Mouse (Mus musculus) myocyte (in vitro differentiated cells): ENCODE measurements at regions not wholly inside any gene's neighbourhood (a gene's known extent, or its start where the extent isn't known, plus 50 kb on each side); places are given as distances from the start of the nearest gene placed in this dataset.

Source experiments
- CEBPB ChIP-seq: IDR thresholded peaks from 2 replicates; pipeline ENCODE4 v1.6.1; 2011; ENCODE audit warnings: mild to moderate bottlenecking, moderate library complexity; ENCODE audit not compliant: poor library complexity, insufficient read depth, severe bottlenecking
- E2F4 ChIP-seq: IDR thresholded peaks from one replicate; pipeline ENCODE4 v1.6.1; 2011; ENCODE audit warnings: mild to moderate bottlenecking, control low read depth, moderate library complexity; ENCODE audit not compliant: insufficient read depth
- MAX ChIP-seq: IDR thresholded peaks from one replicate; pipeline ENCODE4 v1.6.1; 2011; ENCODE audit warnings: low read depth, mild to moderate bottlenecking, control low read depth
- MYOG ChIP-seq, 3 experiments: IDR thresholded peaks; one replicate each; pipeline ENCODE4 v1.6.1; 2011; ENCODE audit warnings: control low read depth in 2 of 3, low read depth in 2 of 3, mild to moderate bottlenecking in 2 of 3; ENCODE audit not compliant: insufficient read length in 2 of 3, control insufficient read depth in 1 of 3, insufficient read depth in 1 of 3
- POLR2A ChIP-seq: IDR thresholded peaks from one replicate; pipeline ENCODE4 v1.6.1; 2011; ENCODE audit warnings: low read depth, mild to moderate bottlenecking, control low read depth, moderate library complexity; ENCODE audit not compliant: insufficient read length
- POLR2AphosphoS2 ChIP-seq: IDR thresholded peaks from one replicate; pipeline ENCODE4 v1.6.1; 2011; ENCODE audit warnings: low read depth, control low read depth; ENCODE audit not compliant: insufficient read length
- REST ChIP-seq: IDR thresholded peaks from one replicate; pipeline ENCODE4 v1.6.1; 2011; ENCODE audit warnings: mild to moderate bottlenecking, control low read depth, moderate library complexity; ENCODE audit not compliant: insufficient read depth, insufficient read length
- SRF ChIP-seq: IDR thresholded peaks from one replicate; pipeline ENCODE4 v1.6.1; 2011; ENCODE audit warnings: low read depth; ENCODE audit not compliant: control insufficient read depth, insufficient read length
- TCF12 ChIP-seq: IDR thresholded peaks from one replicate; pipeline ENCODE4 v1.6.1; 2011; ENCODE audit warnings: mild to moderate bottlenecking, control low read depth; ENCODE audit not compliant: poor library complexity, insufficient read depth, severe bottlenecking
- TCF3 ChIP-seq: IDR thresholded peaks from one replicate; pipeline ENCODE4 v1.6.1; 2011; ENCODE audit warnings: low read depth, control low read depth; ENCODE audit not compliant: insufficient read length
- USF1 ChIP-seq: IDR thresholded peaks from one replicate; pipeline ENCODE4 v1.6.1; 2011; ENCODE audit warnings: low read depth, mild to moderate bottlenecking, control low read depth, moderate library complexity

DNA sequence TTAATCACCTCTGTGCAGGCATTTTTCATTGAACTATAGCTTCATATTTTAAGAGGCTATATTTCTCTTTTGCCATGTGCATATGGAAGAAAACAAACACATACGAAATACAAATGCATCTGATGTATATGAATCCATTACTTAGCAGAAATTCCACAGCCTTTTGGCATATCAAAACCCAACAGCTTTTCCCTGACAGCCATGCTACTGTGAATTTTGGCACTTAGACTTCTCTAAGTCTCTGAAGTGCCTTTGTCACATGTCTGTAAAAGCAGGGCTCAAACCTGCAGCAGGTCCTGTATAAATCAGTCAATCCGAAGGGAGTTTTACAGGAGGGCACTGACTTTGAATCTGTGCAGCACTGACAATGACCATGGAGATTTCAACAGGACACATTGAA is 778.8 kb upstream of the Klhl29 start:
- no peak for TF ChIP-seq POLR2A
- TF ChIP-seq CEBPB: no peak
- TF ChIP-seq TCF12: no peak
- no peak for TF ChIP-seq USF1
- no peak for TF ChIP-seq MAX
- no peak for TF ChIP-seq MYOG (IDR thresholded peaks at IDR 0.05; ENCODE audit: control insufficient read depth in 1 of 3, insufficient read depth in 1 of 3, insufficient read length in 2 of 3, low read depth in 2 of 3)
- no peak for TF ChIP-seq REST
- no peak for TF ChIP-seq E2F4
- TF ChIP-seq TCF3: no peak
- no peak for TF ChIP-seq POLR2AphosphoS2
- no peak for TF ChIP-seq SRF
